Mouse (Mus musculus) macrophage (primary cell): Measurements from ENCODE around the gene Diablo. TPM values are rescaled to one million over a fixed set of nuclear protein-coding genes. Genes with fewer than 3 reads are reported as not detected.

Source experiments
- H3K27ac ChIP-seq: fragments of 350-480 bp; formaldehyde crosslinking; 2 replicates; pipeline ENCODE4 v1.9.0; 2021
- H3K36me3 ChIP-seq: fragments of 350-480 bp; formaldehyde crosslinking; 2 replicates; pipeline ENCODE4 v1.9.0; 2021; ENCODE audit errors: inconsistent target
- H3K4me3 ChIP-seq: fragments of 350-480 bp; formaldehyde crosslinking; 2 replicates; pipeline ENCODE4 v1.9.0; 2021; ENCODE audit errors: inconsistent target
- H3K79me2 ChIP-seq: fragments of 350-480 bp; formaldehyde crosslinking; 2 replicates; pipeline ENCODE4 v1.9.0; 2021; ENCODE audit errors: inconsistent target
- WGBS: methylation state at CpG from one replicate; pipeline ENCODE4 v1.1.7; 2026; ENCODE audit warnings: inconsistent platforms; ENCODE audit not compliant: missing documents; 5-methylcytosine and 5-hydroxymethylcytosine counted together
- polyA plus RNA-seq: library from polyadenylated mRNA; stranded (reverse); fragments of 250-400 nt; gene quantifications from 3 replicates; pipeline ENCODE4 v1.2.4, GENCODE M21; 2018; ENCODE audit warnings: inconsistent platforms
- total RNA-seq, 78 experiments: library from RNA; depleted of rRNA; stranded (reverse); fragments of 250-400 nt; gene quantifications; 1 replicate in 9 of 78; 2 replicates in 24 of 78; 3 replicates in 43 of 78; 4 replicates in 2 of 78; pipeline ENCODE4 v1.2.4; 2018; ENCODE audit warnings: inconsistent platforms in 56 of 78

Gene Diablo
- total RNA-seq (2018; cell fraction: chromatin; rRNA removed) = 10 to 100 TPM; 27.8 to 76.0 (median 53.7) TPM
- 10 to 100 TPM; 16.4 to 29.1 (median 23.1) TPM for total RNA-seq (2018; cell fraction: cytosol; rRNA removed)
- 10 to 100 TPM; 21.7 to 63.4 (median 35.5) TPM for total RNA-seq (2018; cell fraction: nucleus; rRNA removed)
- 22.3 to 30.5 TPM (median 24.6 TPM) in 3 replicates for polyA plus RNA-seq

DNA sequence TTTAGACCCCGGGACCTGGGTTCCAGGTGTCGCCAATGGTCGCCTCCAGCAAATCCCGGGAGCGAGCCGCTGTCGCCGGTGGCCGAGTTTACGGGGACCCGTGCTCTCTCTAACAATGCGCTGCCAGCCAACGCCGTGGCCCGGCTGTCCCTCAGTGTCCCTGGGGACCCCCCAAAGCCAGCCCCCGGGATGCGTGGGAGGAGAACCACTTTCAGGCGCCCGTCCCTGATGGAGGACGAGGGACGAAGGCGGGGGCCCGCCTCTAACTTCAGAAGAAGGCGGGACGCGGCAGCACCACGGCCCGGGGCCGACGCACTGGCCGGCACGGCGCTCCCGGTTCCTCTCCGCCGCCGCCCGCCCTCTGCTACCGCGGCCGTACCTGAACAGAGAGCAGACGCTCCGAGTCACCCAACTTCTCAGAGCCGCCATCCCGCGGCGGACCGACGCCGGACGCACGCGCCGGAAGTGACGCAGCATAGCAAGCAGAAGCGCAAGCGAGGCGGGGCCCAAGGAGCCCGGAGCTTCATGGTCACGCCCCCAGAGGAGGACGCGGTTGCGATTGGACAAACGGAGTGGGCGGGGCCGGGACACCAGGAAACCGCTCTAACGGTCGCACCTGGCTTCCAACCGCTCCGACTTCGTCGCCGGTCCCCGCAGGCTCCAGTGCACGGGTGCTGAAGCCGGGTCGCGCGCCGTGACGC, at the start of gene Diablo:
Diablo (minus strand) TSS at position 485 of the 701 bp plus-strand sequence.
- Histone ChIP-seq H3K4me3 (peak within 1 kb of the TSS; percentile 46), H3K27ac (no peak within 1 kb of the TSS), H3K36me3 (peaks cover 21% of the 10 kb centered on the region; the same call in 1 of the 2 replicates), H3K79me2 (no peaks in the 10 kb centered on the region)
- 1% methylated on average over 73 of the region's 82 CpGs for WGBS

DNA sequence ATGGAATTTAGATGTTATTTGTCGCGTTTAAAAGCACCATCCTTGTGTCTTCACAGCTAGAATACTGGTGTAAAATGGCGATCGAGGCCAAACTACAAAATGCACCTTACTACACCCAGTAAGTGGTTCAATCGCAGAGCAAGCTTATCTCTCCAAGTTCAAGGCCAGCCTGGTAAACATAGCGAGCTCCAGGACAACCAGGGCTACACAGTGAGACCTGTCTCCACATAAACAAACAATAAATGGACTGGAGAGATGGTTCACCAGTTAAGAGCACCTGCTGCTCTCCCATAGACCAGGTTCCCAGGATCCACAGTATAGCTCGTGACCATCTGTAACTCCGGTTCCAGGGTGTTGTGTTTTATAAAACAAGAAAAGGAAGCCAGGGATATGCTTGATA, 49.4 kb upstream of the Diablo start:
- H3K79me2 ChIP-seq = peaks cover 38% of the 10 kb centered on the region
- peaks cover 21% of the 10 kb centered on the region; the same call in 1 of the 2 replicates for H3K36me3 ChIP-seq
- no peak overlapping the region for H3K4me3 ChIP-seq
- WGBS = 70% methylated on average over 8 of the region's 8 CpGs
- H3K27ac ChIP-seq = no peak overlapping the region

- WGBS = under 1% methylated on average over 54 of the region's 54 CpGs
- H3K79me2 ChIP-seq = peaks cover 45% of the 10 kb centered on the region
- H3K27ac ChIP-seq = peak within 1 kb of the TSS; percentile 77
- peak within 1 kb of the TSS; percentile 91 for H3K4me3 ChIP-seq
- peaks cover 13% of the 10 kb centered on the region; the same call in 1 of the 2 replicates for H3K36me3 ChIP-seq
Observed at GRCm38 (mm10) chr5:123572357-123573186, 48.6 kb upstream of the Diablo start, which contains the start of gene Vps33a. Vps33a (minus strand) TSS chr5:123573038.

DNA sequence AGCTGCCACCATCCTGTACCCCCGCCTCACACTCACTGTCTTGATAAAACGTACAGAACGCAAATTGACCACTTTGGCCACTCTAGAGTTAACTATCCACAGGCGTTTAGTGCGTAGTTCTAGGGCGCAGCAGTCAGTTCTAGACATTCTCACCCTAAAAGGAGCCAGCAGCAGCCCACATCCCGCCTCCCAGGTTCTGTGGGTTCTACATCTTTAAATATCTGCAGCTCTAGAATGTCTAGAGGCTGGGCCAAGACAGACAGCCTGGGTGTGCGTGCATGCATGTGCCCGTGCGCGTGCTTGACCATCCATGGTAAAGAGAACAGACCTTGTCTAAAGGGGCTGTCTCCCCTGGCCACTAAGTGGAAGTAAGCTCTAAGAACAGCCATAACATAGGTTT, 37.2 kb upstream of the Diablo start:
- WGBS = 95% methylated on average over 11 of the region's 11 CpGs
- Histone ChIP-seq H3K27ac (no peak overlapping the region), H3K36me3 (peaks cover 90% of the 10 kb centered on the region), H3K4me3 (no peak overlapping the region), H3K79me2 (peaks cover 56% of the 10 kb centered on the region; the same call in 1 of the 2 replicates)

DNA sequence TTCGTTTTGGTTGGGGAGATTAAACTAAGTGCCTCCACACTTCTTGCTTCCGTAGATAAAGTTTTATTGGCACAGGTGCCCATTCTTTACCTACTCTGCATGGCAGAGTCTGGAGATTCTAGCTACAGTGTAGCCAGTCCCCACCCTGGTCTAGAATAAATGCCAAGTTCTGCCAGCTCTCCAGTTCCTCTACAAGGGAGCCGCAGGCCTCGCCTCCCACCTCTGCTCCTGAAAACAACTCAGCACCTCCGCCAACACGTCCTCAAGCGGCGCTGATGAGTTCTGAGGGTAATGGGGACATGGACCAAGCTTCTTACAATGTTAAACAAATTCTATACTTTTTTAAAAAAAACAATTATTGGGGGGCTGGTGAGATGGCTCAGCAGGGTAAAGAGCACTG, 35.6 kb upstream of the Diablo start:
- peaks cover 84% of the 10 kb centered on the region for H3K36me3 ChIP-seq
- H3K27ac ChIP-seq = no peak overlapping the region
- H3K79me2 ChIP-seq = peaks cover 41% of the 10 kb centered on the region; the same call in 1 of the 2 replicates
- no peak overlapping the region for H3K4me3 ChIP-seq
- WGBS = 94% methylated on average over 8 of the region's 8 CpGs

DNA sequence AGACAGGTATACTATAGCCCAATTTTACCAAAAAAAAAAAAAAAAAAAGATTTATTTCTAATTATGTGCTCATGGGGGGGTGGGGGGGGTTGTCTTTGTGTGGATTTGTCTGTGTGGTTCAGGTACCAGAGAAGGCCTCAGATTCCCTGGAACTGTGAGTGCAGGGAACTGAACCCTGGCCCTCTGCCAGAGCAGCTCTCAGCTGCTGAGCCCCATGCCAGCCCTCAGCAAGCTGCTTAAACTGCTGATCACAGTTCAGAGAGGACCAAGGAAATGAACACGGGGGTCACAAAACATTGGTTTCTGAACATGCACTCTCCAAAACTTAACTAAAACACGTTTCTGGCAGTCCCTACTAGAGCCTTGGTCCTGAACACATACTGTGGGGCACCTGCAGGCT, 32.5 kb upstream of the Diablo start:
- Histone ChIP-seq H3K27ac (no peak overlapping the region), H3K4me3 (no peak overlapping the region), H3K36me3 (peaks cover 62% of the 10 kb centered on the region), H3K79me2 (peaks cover 15% of the 10 kb centered on the region; the same call in 1 of the 2 replicates)
- WGBS = 84% methylated on average over 2 of the region's 2 CpGs

DNA sequence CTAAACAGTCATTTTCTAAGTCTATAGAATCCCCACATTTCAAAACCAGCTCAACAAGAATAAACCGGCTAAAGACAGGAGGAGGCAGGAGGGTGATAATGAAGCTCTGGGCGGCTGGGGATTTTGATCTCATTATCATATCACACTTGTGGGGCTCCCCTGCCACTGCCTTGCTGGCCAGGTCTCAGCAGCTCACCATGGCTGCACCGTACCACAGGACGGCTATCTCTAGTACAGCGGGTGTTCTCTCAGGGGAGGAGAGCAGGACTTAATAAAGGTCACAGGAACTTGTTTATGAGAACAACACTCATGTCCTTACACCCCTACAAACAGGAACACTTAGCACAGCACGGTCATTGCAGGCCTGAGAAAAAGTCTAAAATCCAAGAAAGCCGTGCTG, 31.7 kb upstream of the Diablo start:
- no peak overlapping the region for H3K27ac ChIP-seq
- H3K79me2 ChIP-seq = peaks cover 8% of the 10 kb centered on the region; the same call in 1 of the 2 replicates
- H3K4me3 ChIP-seq = no peak overlapping the region
- peaks cover 54% of the 10 kb centered on the region for H3K36me3 ChIP-seq
- 94% methylated on average over 7 of the region's 7 CpGs for WGBS

- H3K36me3 ChIP-seq = peaks cover 88% of the 10 kb centered on the region
- 96% methylated on average over 10 of the region's 10 CpGs for WGBS
- no peak overlapping the region for H3K27ac ChIP-seq
- no peaks in the 10 kb centered on the region for H3K79me2 ChIP-seq
- H3K4me3 ChIP-seq = no peak overlapping the region
Observed at GRCm38 (mm10) chr5:123533801-123534200, 9.8 kb upstream of the Diablo start.

- no peak overlapping the region for H3K27ac ChIP-seq
- 93% methylated on average over 8 of the region's 8 CpGs for WGBS
- H3K4me3 ChIP-seq = no peak overlapping the region
- H3K36me3 ChIP-seq = peaks cover 83% of the 10 kb centered on the region
- no peaks in the 10 kb centered on the region for H3K79me2 ChIP-seq
Observed at GRCm38 (mm10) chr5:123530056-123530455, 6.1 kb upstream of the Diablo start.

DNA sequence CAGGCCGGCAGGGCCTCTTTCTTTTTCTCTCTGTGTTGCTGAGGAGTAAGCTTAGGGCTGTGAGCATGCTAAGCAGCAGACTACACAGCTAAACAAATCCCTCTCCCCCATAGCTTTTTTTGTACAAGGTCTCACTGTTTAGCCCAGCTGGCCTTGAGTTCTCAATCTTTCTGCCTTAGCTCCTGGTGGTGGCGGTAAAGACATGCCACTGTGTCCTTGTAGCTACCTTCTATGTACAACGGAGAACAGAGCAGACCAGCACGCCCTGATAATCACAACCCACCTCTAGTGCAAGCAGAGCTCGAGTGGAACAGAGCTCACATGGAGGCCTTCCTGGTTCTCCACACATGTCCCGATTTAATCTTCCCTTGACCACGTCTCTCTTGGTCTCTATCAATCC, 4.7 kb upstream of the Diablo start:
- peaks cover 69% of the 10 kb centered on the region for H3K36me3 ChIP-seq
- 88% methylated on average over 7 of the region's 7 CpGs for WGBS
- H3K4me3 ChIP-seq = no peak overlapping the region
- H3K79me2 ChIP-seq = no peaks in the 10 kb centered on the region
- H3K27ac ChIP-seq = no peak overlapping the region

- Histone ChIP-seq H3K4me3 (no peak overlapping the region), H3K79me2 (no peaks in the 10 kb centered on the region), H3K36me3 (peaks cover 42% of the 10 kb centered on the region), H3K27ac (no peak overlapping the region)
- 93% methylated on average over 9 of the region's 9 CpGs for WGBS
Observed at GRCm38 (mm10) chr5:123525916-123526495, 2.0 kb upstream of the Diablo start.

DNA sequence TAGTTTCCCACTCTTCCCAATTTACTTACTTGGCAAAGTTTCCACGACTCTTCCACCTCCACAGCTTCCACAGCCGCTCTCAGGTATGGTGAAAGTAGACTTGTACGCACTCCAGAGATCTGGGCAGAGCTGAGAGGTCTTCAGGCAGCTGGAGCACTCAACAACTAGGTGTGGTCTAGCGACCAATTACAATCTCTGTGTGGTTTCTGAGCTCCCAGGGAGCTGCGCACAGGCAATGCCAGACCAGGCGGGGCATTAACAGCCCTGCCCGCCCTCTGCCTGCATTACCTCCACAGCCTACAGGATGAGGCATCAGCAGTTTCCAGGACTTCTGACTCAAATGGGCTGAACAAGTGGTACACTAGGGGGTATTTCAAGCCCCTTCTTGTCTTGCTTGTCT, 1.3 kb upstream of the Diablo start, which contains the start of gene Gm49027:
Gm49027 (minus strand) TSS at position 208 of the 400 bp plus-strand sequence.
- H3K4me3 ChIP-seq = no peak within 1 kb of the TSS
- H3K36me3 ChIP-seq = peaks cover 35% of the 10 kb centered on the region
- H3K27ac ChIP-seq = no peak within 1 kb of the TSS
- no peaks in the 10 kb centered on the region for H3K79me2 ChIP-seq
- 90% methylated on average over 7 of the region's 7 CpGs for WGBS

GRCm38 (mm10) chr5:123524393-123524750, 396 bp upstream of the Diablo start:
- Histone ChIP-seq H3K27ac (no peak overlapping the region), H3K79me2 (no peaks in the 10 kb centered on the region), H3K4me3 (no peak overlapping the region), H3K36me3 (peaks cover 26% of the 10 kb centered on the region)
- under 1% methylated on average over 27 of the region's 27 CpGs for WGBS

- 100% methylated on average over 1 of the region's 1 CpGs for WGBS
- Histone ChIP-seq H3K36me3 (peaks cover 13% of the 10 kb centered on the region; the same call in 1 of the 2 replicates), H3K4me3 (no peak overlapping the region), H3K79me2 (no peaks in the 10 kb centered on the region), H3K27ac (no peak overlapping the region)
Observed at GRCm38 (mm10) chr5:123522166-123522565, 1.8 kb downstream of the Diablo start.
